Mouse (Mus musculus): Measurements from ENCODE around the gene Gm10750.
"Not testable (repeated sequence)": the region's sequence is repeated elsewhere in the genome, so short reads cannot be mapped to it uniquely, and the experiment has no call there.

- TF ChIP-seq CTCF, EP300 (IDR thresholded peaks at IDR 0.05): not testable (repeated sequence)
Measured at GRCm38 (mm10) chr2:149017137-149017536, at the start of gene Gm10750.
